Mouse (Mus musculus) hindbrain, embryonic 14.5 days (tissue): ENCODE results near the gene Galr3. TPM values are rescaled to one million over a fixed set of nuclear protein-coding genes. Genes with fewer than 3 reads are reported as not detected.
"Not testable (repeated sequence)": the region's sequence is repeated elsewhere in the genome, so short reads cannot be mapped to it uniquely, and the experiment has no call there.

Experiments used
- ATAC-seq: fragments of 200-750 bp; cut with Nextera tagmentation; 2 replicates; pipeline ENCODE4 v1.8.0; 2017; ENCODE audit warnings: moderate number of reproducible peaks, mild to moderate bottlenecking, moderate TSS enrichment, moderate library complexity; ENCODE audit not compliant: low FRiP score
- DNase-seq: peaks from one replicate; pipeline ENCODE4 v3.0.0-alpha.2; 2015; ENCODE audit warnings: low spot score
- H3K27ac ChIP-seq: fragments of 300-500 bp; sonication (generic); 2 replicates; pipeline ENCODE4 v1.5.1; 2014; ENCODE audit warnings: mild to moderate bottlenecking, moderate library complexity
- H3K27me3 ChIP-seq: fragments of 300-500 bp; sonication (generic); 2 replicates; pipeline ENCODE4 v1.6.1; 2014; ENCODE audit warnings: mild to moderate bottlenecking, low read length, mixed read lengths; ENCODE audit not compliant: control insufficient read depth, insufficient read depth
- H3K36me3 ChIP-seq: fragments of 300-500 bp; sonication (generic); replicated peaks from 2 replicates; pipeline ENCODE4 v1.6.1; 2014; ENCODE audit not compliant: control insufficient read depth, insufficient read depth
- H3K4me1 ChIP-seq: fragments of 300-500 bp; sonication (generic); replicated peaks from 2 replicates; pipeline ENCODE4 v1.6.1; 2014; ENCODE audit warnings: antibody characterized with exemption, low read length, mixed read lengths; ENCODE audit not compliant: control insufficient read depth, insufficient read depth
- H3K4me2 ChIP-seq: fragments of 300-500 bp; sonication (generic); replicated peaks from 2 replicates; pipeline ENCODE4 v1.6.1; 2014; ENCODE audit warnings: mild to moderate bottlenecking, moderate library complexity
- H3K4me3 ChIP-seq: fragments of 300-500 bp; sonication (generic); replicated peaks from 2 replicates; pipeline ENCODE4 v1.5.1; 2014; ENCODE audit warnings: mild to moderate bottlenecking, low read length
- H3K9ac ChIP-seq: fragments of 300-500 bp; sonication (generic); 2 replicates; pipeline ENCODE4 v1.6.1; 2014
- H3K9me3 ChIP-seq: fragments of 300-500 bp; sonication (generic); 2 replicates; pipeline ENCODE4 v1.6.1; 2016; ENCODE audit warnings: low read length; ENCODE audit not compliant: control insufficient read depth
- WGBS: fragments of 180-500 bp; shearing (Covaris S2); extraction: QIAGEN DNeasy Blood & Tissue Kit; methylation state at CpG from one replicate; pipeline ENCODE4 v1.1.7; 2014; 5-methylcytosine and 5-hydroxymethylcytosine counted together
- polyA plus RNA-seq: library from polyadenylated mRNA; unstranded; fragments of >200 nt; fragmentation: Nextera tagmentation; extraction: Ambion mirVana; gene quantifications from 2 replicates; pipeline ENCODE4 v1.2.1, GENCODE M21; 2014

Gene Galr3
- polyA plus RNA-seq, 1 experiment from 2014 or later: not detected

DNA sequence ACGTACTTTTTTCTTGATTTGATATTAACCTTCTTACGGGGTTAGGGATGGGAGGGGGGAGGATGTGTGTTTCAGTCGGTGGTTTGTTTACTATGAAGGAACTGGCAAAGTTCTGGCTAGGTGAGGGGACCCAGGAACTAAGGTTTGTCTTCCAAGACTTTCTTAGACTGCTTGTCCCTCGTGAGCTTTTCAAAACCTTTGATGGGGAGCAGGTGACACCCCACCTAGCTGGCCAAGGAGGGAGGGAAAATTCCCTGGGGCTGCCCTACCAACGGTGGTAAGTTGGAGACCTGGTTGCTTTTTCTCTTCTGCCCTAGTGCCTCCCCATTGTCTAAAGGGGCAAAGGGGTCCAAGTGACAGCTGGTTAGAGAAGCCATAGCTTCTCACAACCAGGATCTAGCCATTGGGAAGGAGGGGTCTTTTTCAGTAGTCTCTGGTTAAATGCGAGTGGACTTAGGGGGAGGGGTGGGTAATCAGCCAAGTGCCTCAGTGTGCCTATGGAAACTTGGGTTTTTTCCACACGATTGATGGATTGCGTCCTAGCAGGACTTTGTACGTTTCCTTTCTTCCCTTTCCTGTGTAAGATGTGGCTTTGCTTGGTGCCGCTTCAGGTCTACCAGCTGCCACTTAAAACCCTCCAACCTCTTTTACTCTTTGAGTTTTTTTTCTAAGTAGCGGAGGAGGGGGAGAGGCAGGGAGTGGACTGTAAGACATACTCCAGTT, 12.0 kb upstream of the Galr3 start:
- 7% methylated on average over 11 of the region's 11 CpGs for whole genome bisulfite sequencing
- Histone ChIP-seq H3K27ac (peak overlapping the region; percentile 27; the same call in 1 of the 2 replicates), H3K4me1 (peaks cover 31% of the 10 kb centered on the region), H3K36me3 (no peaks in the 10 kb centered on the region), H3K27me3 (0 out of 2 replicates have a peak, but pooled peaks cover 6% of the 10 kb centered on the region), H3K4me3 (peak overlapping the region; percentile 61), H3K4me2 (peak overlapping the region; percentile 73), H3K9ac (peak overlapping the region; percentile 94), H3K9me3 (no peaks in the 10 kb centered on the region)
- ATAC-seq (peak; percentile 4; the same call in 1 of the 2 replicates), DNase-seq (no peak)

GRCm38 (mm10) chr15:79030551-79031435, 10.9 kb upstream of the Galr3 start:
- peak overlapping the region; percentile 73 for H3K4me2 ChIP-seq
- under 1% methylated on average over 51 of the region's 52 CpGs for WGBS
- peak; percentile 86 for DNase-seq
- peaks cover 31% of the 10 kb centered on the region for H3K4me1 ChIP-seq
- no peaks in the 10 kb centered on the region for H3K36me3 ChIP-seq
- H3K27me3 ChIP-seq: no peaks in the 10 kb centered on the region
- ATAC-seq: peak; percentile 84
- H3K27ac ChIP-seq: 0 out of 2 replicates have a peak overlapping the region, but pooled peaks have one; percentile 27
- peak overlapping the region; percentile 94 for H3K9ac ChIP-seq
- H3K4me3 ChIP-seq: peak overlapping the region; percentile 61
- no peaks in the 10 kb centered on the region for H3K9me3 ChIP-seq

- Histone ChIP-seq H3K4me1 (peaks cover 28% of the 10 kb centered on the region), H3K36me3 (peaks cover 10% of the 10 kb centered on the region; the same call in 1 of the 2 replicates), H3K9ac (0 out of 2 replicates have a peak overlapping the region, but pooled peaks have one; percentile 11)
- not testable (repeated sequence) for H3K4me3 ChIP-seq, H3K9me3 ChIP-seq, DNase-seq, H3K27me3 ChIP-seq, H3K4me2 ChIP-seq, ATAC-seq, H3K27ac ChIP-seq
- 87% methylated on average over 5 of the region's 5 CpGs for WGBS
Observed at GRCm38 (mm10) chr15:79031908-79032307, 9.8 kb upstream of the Galr3 start.

- DNase-seq (peak; percentile 76), ATAC-seq (no peak; the same call in 1 of the 2 replicates)
- H3K9ac ChIP-seq: no peak overlapping the region
- H3K9me3 ChIP-seq: no peaks in the 10 kb centered on the region
- H3K4me3 ChIP-seq: no peak overlapping the region
- 12% methylated on average over 14 of the region's 14 CpGs for WGBS
- H3K27me3 ChIP-seq: peaks cover 25% of the 10 kb centered on the region
- no peak overlapping the region for H3K27ac ChIP-seq
- no peak overlapping the region for H3K4me2 ChIP-seq
- H3K36me3 ChIP-seq: peaks cover 12% of the 10 kb centered on the region; the same call in 1 of the 2 replicates
- peaks cover 6% of the 10 kb centered on the region; the same call in 1 of the 2 replicates for H3K4me1 ChIP-seq
Observed at GRCm38 (mm10) chr15:79037913-79038328, 3.8 kb upstream of the Galr3 start.

- H3K4me3 ChIP-seq: no peak overlapping the region
- ATAC-seq (no peak), DNase-seq (no peak)
- peaks cover 8% of the 10 kb centered on the region; the same call in 1 of the 2 replicates for H3K4me1 ChIP-seq
- peaks cover 12% of the 10 kb centered on the region; the same call in 1 of the 2 replicates for H3K36me3 ChIP-seq
- no peak overlapping the region for H3K9ac ChIP-seq
- 66% methylated on average over 10 of the region's 10 CpGs for WGBS
- H3K27me3 ChIP-seq: peaks cover 29% of the 10 kb centered on the region
- no peak overlapping the region for H3K4me2 ChIP-seq
- no peak overlapping the region for H3K27ac ChIP-seq
- H3K9me3 ChIP-seq: no peaks in the 10 kb centered on the region
Observed at GRCm38 (mm10) chr15:79038331-79038730, 3.4 kb upstream of the Galr3 start.

DNA sequence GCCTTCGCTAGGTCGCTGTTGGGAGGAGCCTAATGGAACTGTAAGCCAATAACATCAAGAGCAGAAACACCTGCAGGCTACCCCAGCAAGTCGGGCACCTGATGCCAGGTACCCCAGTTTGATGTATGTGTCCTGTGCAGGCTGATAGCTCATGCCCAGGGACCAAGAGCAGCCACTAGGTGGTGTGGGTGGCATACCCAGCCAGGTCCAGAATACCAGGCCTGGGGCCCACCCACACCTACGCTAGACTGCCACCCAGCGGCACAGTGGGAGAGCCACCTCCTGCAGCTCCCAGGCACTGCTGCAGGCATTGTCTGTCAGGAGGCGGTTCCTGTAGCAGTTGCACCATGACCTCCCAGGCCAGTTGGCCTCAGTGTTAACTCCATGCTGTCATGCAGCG, 2.8 kb upstream of the Galr3 start:
- H3K4me2 ChIP-seq: no peak overlapping the region
- H3K9me3 ChIP-seq: no peaks in the 10 kb centered on the region
- ATAC-seq (no peak), DNase-seq (no peak)
- peaks cover 11% of the 10 kb centered on the region; the same call in 1 of the 2 replicates for H3K4me1 ChIP-seq
- H3K9ac ChIP-seq: no peak overlapping the region
- WGBS: 20% methylated on average over 7 of the region's 7 CpGs
- peaks cover 34% of the 10 kb centered on the region for H3K27me3 ChIP-seq
- H3K36me3 ChIP-seq: peaks cover 12% of the 10 kb centered on the region; the same call in 1 of the 2 replicates
- no peak overlapping the region for H3K4me3 ChIP-seq
- H3K27ac ChIP-seq: no peak overlapping the region

DNA sequence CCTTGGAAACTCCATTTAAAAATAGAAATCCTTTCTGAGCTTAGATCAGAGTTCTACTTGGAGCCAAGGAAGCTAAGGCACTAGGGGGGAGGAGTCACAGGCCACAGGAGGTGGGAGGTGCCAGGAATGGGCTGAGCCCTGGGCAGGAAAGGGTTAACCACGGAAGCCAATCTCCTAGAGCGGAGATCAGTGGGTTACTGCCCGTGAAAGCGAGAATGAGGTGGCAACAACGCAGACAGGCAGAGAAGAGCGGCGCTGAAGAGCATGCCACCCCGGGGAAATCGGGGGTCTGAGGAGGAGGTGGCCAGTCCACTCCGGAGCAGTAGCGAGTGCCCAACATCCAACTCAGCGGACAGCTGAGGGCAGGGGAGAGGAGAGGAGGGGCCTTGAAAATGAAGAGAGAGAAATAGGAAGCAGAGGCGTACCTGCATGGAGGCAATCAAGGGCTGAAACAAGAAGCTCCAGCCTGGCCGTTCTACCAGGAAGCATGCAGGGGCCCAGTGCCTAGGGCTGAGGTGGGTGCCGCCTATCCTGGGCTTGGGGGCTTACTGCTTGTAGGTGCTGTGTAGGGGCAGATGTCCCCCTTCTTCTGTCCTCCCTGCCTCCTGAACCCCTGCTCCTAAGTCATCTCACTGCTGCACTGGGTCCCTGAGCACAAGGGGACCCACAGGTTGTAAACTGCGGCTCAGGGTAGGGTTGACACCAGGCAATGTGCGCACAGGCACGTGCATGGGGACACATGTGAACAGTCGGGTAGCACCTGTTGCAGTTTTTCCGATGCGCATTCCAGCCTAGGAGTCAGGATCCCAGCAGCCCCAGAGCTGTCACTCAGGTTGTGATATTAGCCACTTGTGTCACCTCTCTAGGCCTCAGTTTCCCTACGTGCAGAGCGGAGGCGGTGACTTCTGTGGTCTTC, 926 bp upstream of the Galr3 start:
- peak overlapping the region; percentile 14 for H3K4me3 ChIP-seq
- peaks cover 12% of the 10 kb centered on the region; the same call in 1 of the 2 replicates for H3K36me3 ChIP-seq
- H3K27me3 ChIP-seq: peaks cover 35% of the 10 kb centered on the region
- no peak overlapping the region for H3K27ac ChIP-seq
- ATAC-seq: no peak
- H3K4me1 ChIP-seq: peaks cover 15% of the 10 kb centered on the region
- WGBS: 24% methylated on average over 24 of the region's 24 CpGs
- peak overlapping the region; percentile 44 for H3K4me2 ChIP-seq
- DNase-seq: no peak
- peak overlapping the region; percentile 20; the same call in 1 of the 2 replicates for H3K9ac ChIP-seq
- H3K9me3 ChIP-seq: no peaks in the 10 kb centered on the region

DNA sequence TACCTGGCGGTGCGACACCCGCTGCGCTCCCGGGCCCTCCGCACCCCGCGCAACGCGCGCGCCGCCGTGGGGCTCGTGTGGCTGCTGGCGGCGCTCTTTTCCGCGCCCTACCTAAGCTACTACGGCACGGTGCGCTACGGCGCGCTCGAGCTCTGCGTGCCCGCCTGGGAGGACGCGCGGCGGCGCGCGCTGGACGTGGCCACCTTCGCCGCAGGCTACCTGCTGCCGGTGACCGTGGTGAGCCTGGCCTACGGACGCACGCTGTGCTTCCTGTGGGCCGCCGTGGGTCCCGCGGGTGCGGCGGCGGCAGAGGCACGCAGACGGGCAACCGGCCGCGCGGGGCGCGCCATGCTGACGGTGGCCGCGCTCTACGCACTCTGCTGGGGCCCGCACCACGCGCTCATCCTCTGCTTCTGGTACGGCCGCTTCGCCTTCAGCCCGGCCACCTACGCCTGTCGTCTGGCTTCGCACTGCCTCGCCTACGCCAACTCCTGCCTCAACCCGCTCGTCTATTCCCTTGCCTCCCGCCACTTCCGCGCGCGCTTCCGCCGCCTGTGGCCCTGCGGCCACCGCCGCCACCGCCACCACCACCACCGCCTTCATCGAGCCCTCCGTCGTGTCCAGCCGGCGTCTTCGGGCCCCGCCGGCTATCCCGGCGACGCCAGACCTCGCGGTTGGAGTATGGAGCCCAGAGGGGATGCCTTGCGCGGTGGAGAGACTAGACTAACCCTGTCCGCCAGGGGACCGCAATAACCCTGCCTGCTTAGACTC, 1.2 kb downstream of the Galr3 start:
- peaks cover 35% of the 10 kb centered on the region for H3K27me3 ChIP-seq
- peak overlapping the region; percentile 77 for H3K4me2 ChIP-seq
- no peaks in the 10 kb centered on the region for H3K9me3 ChIP-seq
- DNase-seq (no peak), ATAC-seq (peak; percentile 50; the same call in 1 of the 2 replicates)
- peak overlapping the region; percentile 26; the same call in 1 of the 2 replicates for H3K27ac ChIP-seq
- peaks cover 15% of the 10 kb centered on the region for H3K4me1 ChIP-seq
- under 1% methylated on average over 97 of the region's 105 CpGs for WGBS
- H3K9ac ChIP-seq: peak overlapping the region; percentile 58
- H3K36me3 ChIP-seq: no peaks in the 10 kb centered on the region
- peak overlapping the region; percentile 46 for H3K4me3 ChIP-seq
